Mouse (Mus musculus) lung, postnatal 0 days (tissue): ENCODE data around the gene Ociad1. TPM values are rescaled to one million over a fixed set of nuclear protein-coding genes. Genes with fewer than 3 reads are reported as not detected.
A peak's percentile ranks its signal among the peaks of the same experiment; 100 is the strongest.

Experiments used
- ATAC-seq: fragments of 200-750 bp; cut with Nextera tagmentation; 2 replicates; pipeline ENCODE4 v1.8.0; 2017; ENCODE audit warnings: moderate library complexity
- DNase-seq: peaks from one replicate; pipeline ENCODE4 v3.0.0-alpha.2; 2016; ENCODE audit warnings: low spot score
- H3K27ac ChIP-seq: fragments of 300-500 bp; sonication (generic); 2 replicates; pipeline ENCODE4 v1.5.1; 2014; ENCODE audit warnings: antibody characterized with exemption, mild to moderate bottlenecking, low read length, mixed read lengths
- H3K27me3 ChIP-seq: fragments of 300-500 bp; sonication (generic); replicated peaks from 2 replicates; pipeline ENCODE4 v1.6.1; 2014; ENCODE audit warnings: low read length, mixed read lengths; ENCODE audit not compliant: insufficient read depth
- H3K36me3 ChIP-seq: fragments of 300-500 bp; sonication (generic); 2 replicates; pipeline ENCODE4 v1.6.1; 2014; ENCODE audit warnings: low read length, mixed read lengths; ENCODE audit not compliant: insufficient read depth
- H3K4me1 ChIP-seq: fragments of 300-500 bp; sonication (generic); 2 replicates; pipeline ENCODE4 v1.6.1; 2014; ENCODE audit warnings: antibody characterized with exemption, low read depth, low read length, mixed read lengths; ENCODE audit not compliant: insufficient read depth
- H3K4me2 ChIP-seq: fragments of 300-500 bp; sonication (generic); replicated peaks from 2 replicates; pipeline ENCODE4 v1.6.1; 2014; ENCODE audit warnings: low read depth, mild to moderate bottlenecking, low read length, moderate library complexity, mixed read lengths
- H3K4me3 ChIP-seq: fragments of 300-500 bp; sonication (generic); 2 replicates; pipeline ENCODE4 v1.5.1; 2014; ENCODE audit warnings: low read depth, low read length
- H3K9ac ChIP-seq: fragments of 300-500 bp; sonication (generic); replicated peaks from 2 replicates; pipeline ENCODE4 v1.6.1; 2014; ENCODE audit warnings: low read depth, mild to moderate bottlenecking
- H3K9me3 ChIP-seq: fragments of 300-500 bp; sonication (generic); 2 replicates; pipeline ENCODE4 v1.6.1; 2016; ENCODE audit warnings: low read length, mixed read lengths
- CTCF ChIP-seq: IDR thresholded peaks from 2 replicates; pipeline ENCODE4 v1.5.1; 2016; ENCODE audit warnings: antibody characterized with exemption, mild to moderate bottlenecking
- EP300 ChIP-seq: IDR thresholded peaks from 2 replicates; pipeline ENCODE4 v1.6.1; 2016; ENCODE audit warnings: antibody characterized with exemption, mild to moderate bottlenecking, control low read depth
- WGBS: fragments of 180-500 bp; shearing (Covaris S2); extraction: QIAGEN DNeasy Blood & Tissue Kit; methylation state at CpG from one replicate; pipeline ENCODE4 v1.1.7; 2014; 5-methylcytosine and 5-hydroxymethylcytosine counted together
- polyA plus RNA-seq: library from polyadenylated mRNA; unstranded; fragments of >200 nt; fragmentation: Nextera tagmentation; extraction: Ambion mirVana; gene quantifications from 2 replicates; pipeline ENCODE4 v1.2.1, GENCODE M21; 2015

Ociad1 gene
- polyA plus RNA-seq, 1 experiment from 2014 or later, result 177 TPM

DNA sequence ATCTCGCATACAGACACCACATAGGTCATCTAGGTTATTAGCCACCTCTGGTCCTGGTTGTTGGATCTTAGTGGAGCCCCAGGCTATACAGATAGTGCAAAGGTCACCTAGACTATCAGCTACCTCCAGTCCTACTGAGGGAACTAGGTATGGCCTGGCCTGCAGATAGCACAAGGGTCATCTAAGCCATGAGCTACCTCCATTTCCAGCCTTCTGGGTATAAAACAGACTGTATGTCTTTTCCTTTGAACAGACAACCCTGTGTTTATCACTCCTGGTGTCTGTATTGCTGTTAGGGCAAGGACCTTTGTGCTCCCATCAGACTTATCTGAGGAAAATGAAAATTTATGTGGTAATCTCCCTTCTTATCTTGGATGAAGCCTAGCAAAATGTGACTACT, 59.2 kb downstream of the Ociad1 start:
- Histone ChIP-seq H3K4me2 (no peak overlapping the region), H3K4me1 (no peaks in the 10 kb centered on the region), H3K9me3 (no peaks in the 10 kb centered on the region), H3K9ac (no peak overlapping the region), H3K4me3 (no peak overlapping the region), H3K36me3 (no peaks in the 10 kb centered on the region), H3K27me3 (no peaks in the 10 kb centered on the region), H3K27ac (no peak overlapping the region)
- WGBS, result 96% methylated on average over 1 of the region's 1 CpGs
- ATAC-seq (no peak), DNase-seq (no peak)
- TF ChIP-seq CTCF (no peak), EP300 (no peak)

DNA sequence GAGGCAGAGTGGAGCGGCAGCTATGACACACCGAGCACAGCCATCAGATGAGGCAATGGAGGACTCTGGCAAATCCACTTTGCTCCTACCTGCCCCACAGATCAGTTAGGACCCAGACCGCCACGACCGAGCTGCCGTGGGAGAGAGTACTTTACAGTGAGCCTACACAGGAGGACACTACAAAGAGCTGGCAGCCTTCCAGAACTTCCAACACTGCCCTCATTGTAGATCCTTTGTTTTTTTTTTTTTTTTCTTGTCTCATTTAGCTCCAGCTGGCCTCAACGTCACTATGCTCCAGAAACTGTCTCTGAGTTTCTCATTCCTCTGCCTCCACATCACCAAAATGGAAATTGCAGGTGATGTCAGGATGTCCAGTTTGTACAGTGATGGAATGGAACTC, 60.9 kb downstream of the Ociad1 start:
- no peak overlapping the region for H3K9ac ChIP-seq
- H3K36me3 ChIP-seq, result no peaks in the 10 kb centered on the region
- H3K4me2 ChIP-seq, result no peak overlapping the region
- H3K4me3 ChIP-seq, result no peak overlapping the region
- H3K27ac ChIP-seq, result no peak overlapping the region
- 32% methylated on average over 7 of the region's 7 CpGs for WGBS
- no peak for TF ChIP-seq EP300
- no peak for TF ChIP-seq CTCF
- H3K9me3 ChIP-seq, result no peaks in the 10 kb centered on the region
- DNase-seq (no peak), ATAC-seq (no peak)
- no peaks in the 10 kb centered on the region for H3K27me3 ChIP-seq
- H3K4me1 ChIP-seq, result no peaks in the 10 kb centered on the region

DNA sequence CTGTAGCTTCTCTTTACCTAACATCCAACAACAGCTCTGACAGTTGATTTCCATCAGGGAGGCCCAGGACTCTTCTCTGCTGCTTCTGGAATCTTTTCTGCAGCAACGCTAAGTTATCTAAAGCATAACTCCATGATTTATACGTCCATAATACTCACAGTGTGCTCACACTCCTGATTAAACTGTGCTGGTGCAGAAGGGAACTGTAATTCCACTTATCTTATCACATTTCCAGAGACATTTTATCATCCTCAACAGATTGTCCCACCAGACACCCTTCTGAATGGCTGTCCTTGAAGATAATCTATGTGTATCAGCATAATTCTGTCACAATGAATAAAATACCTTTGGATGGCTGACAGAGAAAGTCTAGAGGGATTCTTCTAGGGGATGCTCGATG, 61.4 kb downstream of the Ociad1 start:
- no peaks in the 10 kb centered on the region for H3K27me3 ChIP-seq
- no peak overlapping the region for H3K9ac ChIP-seq
- no peak for DNase-seq
- H3K9me3 ChIP-seq, result no peaks in the 10 kb centered on the region
- H3K27ac ChIP-seq, result no peak overlapping the region
- TF ChIP-seq CTCF (no peak), EP300 (no peak)
- no peak overlapping the region for H3K4me2 ChIP-seq
- no peak for ATAC-seq
- no peaks in the 10 kb centered on the region for H3K4me1 ChIP-seq
- no peak overlapping the region for H3K4me3 ChIP-seq
- WGBS, result 56% methylated on average over 3 of the region's 3 CpGs
- H3K36me3 ChIP-seq, result no peaks in the 10 kb centered on the region

DNA sequence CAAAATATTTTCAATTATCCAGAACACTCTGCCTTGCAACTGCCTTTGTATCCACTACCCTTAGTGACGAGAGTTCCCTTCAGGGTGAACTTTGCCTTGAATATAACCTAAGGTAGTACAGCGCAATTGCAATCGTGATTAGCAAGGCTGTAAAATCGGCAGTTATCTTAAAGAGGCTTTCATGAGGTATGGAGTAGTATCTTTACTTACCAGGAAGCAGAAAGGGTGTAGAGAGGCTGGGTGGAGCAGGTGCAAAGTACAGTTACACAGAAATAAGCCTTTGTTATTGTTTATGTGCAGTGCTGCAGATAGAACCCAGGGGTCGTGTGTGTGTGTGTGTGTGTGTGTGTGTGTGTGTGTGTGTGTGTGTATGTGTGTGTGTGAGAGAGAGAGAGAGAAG, 62.8 kb downstream of the Ociad1 start:
- ATAC-seq, result no peak

DNA sequence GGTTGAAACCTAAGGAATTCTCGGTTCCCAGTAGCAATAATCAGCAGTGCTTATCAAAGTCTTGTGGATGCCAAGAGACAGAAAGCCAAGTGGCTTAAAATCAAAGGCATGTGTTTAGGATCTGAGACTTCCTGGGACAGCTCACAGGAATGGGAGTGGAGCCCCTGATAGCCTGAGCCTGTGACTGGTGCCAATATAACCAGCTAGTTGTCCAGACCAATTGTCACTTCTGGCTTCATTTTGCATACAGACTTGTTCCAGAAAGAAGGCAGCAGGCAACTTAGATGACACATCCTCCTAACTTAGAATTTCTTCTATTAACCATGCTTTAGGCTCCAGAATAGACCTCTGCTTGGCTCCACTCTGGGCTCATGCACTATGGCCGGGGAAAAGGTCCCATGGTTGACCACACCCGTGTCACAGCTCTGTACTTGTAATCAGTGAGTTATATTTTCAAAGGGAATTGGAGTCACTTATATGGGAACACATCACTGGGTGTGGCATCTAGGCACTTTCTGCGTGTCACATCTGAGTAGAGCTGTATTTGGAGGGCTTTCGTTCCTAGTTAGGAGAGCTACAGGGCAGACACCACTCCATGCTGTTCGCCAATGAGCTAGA, 66.7 kb downstream of the Ociad1 start:
- no peaks in the 10 kb centered on the region for H3K4me1 ChIP-seq
- H3K36me3 ChIP-seq, result no peaks in the 10 kb centered on the region
- H3K27me3 ChIP-seq, result no peaks in the 10 kb centered on the region
- WGBS, result 67% methylated on average over 6 of the region's 6 CpGs
- H3K4me2 ChIP-seq, result peak overlapping the region; percentile 17; the same call in 1 of the 2 replicates
- no peak overlapping the region for H3K27ac ChIP-seq
- no peak overlapping the region for H3K4me3 ChIP-seq
- ATAC-seq, result no peak
- no peak for DNase-seq
- TF ChIP-seq CTCF (no peak), EP300 (no peak)
- no peak overlapping the region for H3K9ac ChIP-seq
- H3K9me3 ChIP-seq, result no peaks in the 10 kb centered on the region

More for the DNA sequence above, 62.8 kb downstream of the Ociad1 start:
- Histone ChIP-seq H3K9ac (no peak overlapping the region), H3K36me3 (no peaks in the 10 kb centered on the region), H3K4me3 (no peak overlapping the region), H3K27me3 (no peaks in the 10 kb centered on the region), H3K4me2 (no peak overlapping the region), H3K4me1 (no peaks in the 10 kb centered on the region), H3K27ac (no peak overlapping the region), H3K9me3 (no peaks in the 10 kb centered on the region)
- WGBS, result 61% methylated on average over 5 of the region's 5 CpGs
- DNase-seq, result no peak
- TF ChIP-seq CTCF (no peak), EP300 (no peak)

DNA sequence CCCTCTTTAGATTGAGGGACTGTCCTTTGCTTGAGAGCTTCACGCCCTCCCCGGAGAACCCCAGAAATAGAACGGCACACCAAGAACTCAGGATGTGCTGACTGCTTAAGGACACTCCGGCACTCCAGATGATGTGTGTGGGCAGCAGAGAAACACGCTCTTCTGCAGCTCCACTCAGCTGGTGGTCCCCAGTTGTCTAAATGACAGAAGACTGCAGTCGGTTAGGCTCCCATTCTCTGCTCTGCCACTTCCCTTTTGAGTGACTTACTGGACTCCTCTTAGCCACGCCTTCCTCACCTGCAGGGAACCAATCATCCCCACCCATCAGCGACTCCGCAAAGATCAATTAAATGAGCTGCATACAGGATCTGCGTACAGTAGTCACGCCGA, 67.2 kb downstream of the Ociad1 start:
- no peak overlapping the region for H3K4me3 ChIP-seq
- no peaks in the 10 kb centered on the region for H3K36me3 ChIP-seq
- WGBS, result 41% methylated on average over 12 of the region's 12 CpGs
- DNase-seq (no peak), ATAC-seq (no peak)
- no peak for TF ChIP-seq EP300
- TF ChIP-seq CTCF, result no peak
- H3K27ac ChIP-seq, result no peak overlapping the region
- no peaks in the 10 kb centered on the region for H3K27me3 ChIP-seq
- H3K9me3 ChIP-seq, result no peaks in the 10 kb centered on the region
- no peaks in the 10 kb centered on the region for H3K4me1 ChIP-seq
- H3K9ac ChIP-seq, result no peak overlapping the region
- H3K4me2 ChIP-seq, result peak overlapping the region; percentile 17; the same call in 1 of the 2 replicates

DNA sequence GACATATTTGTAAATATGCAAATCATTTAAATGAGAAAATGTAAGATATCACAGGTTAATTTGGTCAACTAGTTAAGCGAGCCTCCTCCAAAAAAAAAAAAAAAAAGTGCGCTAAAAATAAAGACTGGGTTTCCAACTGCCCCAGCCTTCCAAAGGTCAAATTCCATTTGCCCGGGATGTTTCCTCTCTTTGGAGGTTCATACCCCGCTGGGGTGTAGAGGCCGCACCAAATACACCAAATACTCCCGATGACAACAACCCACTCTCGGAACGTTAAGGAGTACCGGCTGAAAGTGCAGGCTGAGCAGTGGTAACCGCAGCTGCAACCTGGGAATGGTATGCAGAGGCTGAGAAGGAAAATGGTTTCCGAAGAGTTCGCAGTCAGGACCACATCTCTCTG, 67.7 kb downstream of the Ociad1 start:
- 27% methylated on average over 12 of the region's 12 CpGs for WGBS
- Histone ChIP-seq H3K36me3 (no peaks in the 10 kb centered on the region), H3K27ac (no peak overlapping the region), H3K4me2 (no peak overlapping the region), H3K4me1 (no peaks in the 10 kb centered on the region), H3K4me3 (no peak overlapping the region), H3K9me3 (no peaks in the 10 kb centered on the region), H3K27me3 (no peaks in the 10 kb centered on the region), H3K9ac (no peak overlapping the region)
- DNase-seq, result no peak
- ATAC-seq, result no peak
- TF ChIP-seq EP300 (no peak), CTCF (no peak)
